Mouse (Mus musculus) E14TG2a.4 (cell line): ENCODE measurements at regions not wholly inside any gene's neighbourhood (a gene's known extent, or its start where the extent isn't known, plus 50 kb on each side); places are given as distances from the start of the nearest gene placed in this dataset.

Source experiments
- CTCF ChIP-seq: conservative IDR thresholded peaks from 2 replicates; pipeline ENCODE4 v1.5.1; 2014; ENCODE audit warnings: low read length
- NANOG ChIP-seq: IDR thresholded peaks from 2 replicates; pipeline ENCODE4 v1.6.1; 2014; ENCODE audit warnings: borderline replicate concordance, low read length, mixed read lengths
- POU5F1 ChIP-seq: IDR thresholded peaks from 2 replicates; pipeline ENCODE4 v1.6.1; 2014; ENCODE audit warnings: low read length, borderline replicate concordance

- TF ChIP-seq CTCF (no peak), NANOG (no peak), POU5F1 (no peak)
Measured at GRCm38 (mm10) chr4:7970272-7970671, 268.6 kb downstream of the Car8 start.
